Mouse (Mus musculus): ENCODE data around the gene Nosip. TPM values are rescaled to one million over a fixed set of nuclear protein-coding genes. Genes with fewer than 3 reads are reported as not detected.
"Not testable (repeated sequence)": the region's sequence is repeated elsewhere in the genome, so short reads cannot be mapped to it uniquely, and the experiment has no call there.

Gene Nosip
- polyA plus RNA-seq, 1 experiment from 2014 or later, result 38.7 TPM

GRCm38 (mm10) chr7:45107052-45107645 lies 44.9 kb downstream of the Nosip start:
- WGBS (ENCODE audit: insufficient replicate concordance), result 20% methylated on average over 5 of the region's 5 CpGs
- no peaks in the 10 kb centered on the region for H3K36me3 ChIP-seq
- H3K27ac ChIP-seq, result no peak overlapping the region
- H3K9me3 ChIP-seq (replicated peaks), result no peaks in the 10 kb centered on the region
- no peak overlapping the region for H3K4me3 ChIP-seq
- no peak for ATAC-seq
- H3K4me2 ChIP-seq, result no peak overlapping the region
- H3K4me1 ChIP-seq, result peaks cover 31% of the 10 kb centered on the region
- no peaks in the 10 kb centered on the region for H3K27me3 ChIP-seq (replicated peaks)
- no peak overlapping the region for H3K9ac ChIP-seq

GRCm38 (mm10) chr7:45110089-45110488 lies 47.9 kb downstream of the Nosip start:
- H3K4me3 ChIP-seq; H3K27ac ChIP-seq; H3K9me3 ChIP-seq (replicated peaks); H3K4me2 ChIP-seq; ATAC-seq; H3K27me3 ChIP-seq (replicated peaks); H3K36me3 ChIP-seq; H3K9ac ChIP-seq: not testable (repeated sequence)
- peaks cover 35% of the 10 kb centered on the region for H3K4me1 ChIP-seq
- WGBS (ENCODE audit: insufficient replicate concordance), result 76% methylated on average over 4 of the region's 4 CpGs

GRCm38 (mm10) chr7:45111940-45112339 lies 49.7 kb downstream of the Nosip start:
- Histone ChIP-seq H3K9ac (no peak overlapping the region), H3K4me1 (peaks cover 37% of the 10 kb centered on the region), H3K9me3 (replicated peaks) (no peaks in the 10 kb centered on the region), H3K4me2 (no peak overlapping the region), H3K4me3 (no peak overlapping the region), H3K27ac (no peak overlapping the region), H3K36me3 (no peaks in the 10 kb centered on the region), H3K27me3 (replicated peaks) (no peaks in the 10 kb centered on the region)
- WGBS (ENCODE audit: insufficient replicate concordance), result 49% methylated on average over 2 of the region's 2 CpGs
- no peak for ATAC-seq

- Histone ChIP-seq H3K9ac (no peak overlapping the region), H3K36me3 (no peaks in the 10 kb centered on the region), H3K4me1 (peaks cover 39% of the 10 kb centered on the region), H3K27me3 (replicated peaks) (no peaks in the 10 kb centered on the region), H3K9me3 (replicated peaks) (no peaks in the 10 kb centered on the region), H3K27ac (no peak overlapping the region), H3K4me3 (no peak overlapping the region), H3K4me2 (no peak overlapping the region)
- peak; percentile 28; the same call in 1 of the 2 replicates for ATAC-seq
- 26% methylated on average over 3 of the region's 3 CpGs for WGBS (ENCODE audit: insufficient replicate concordance)
These were observed 50.3 kb downstream of the Nosip start for GRCm38 (mm10) chr7:45112529-45112928.

GRCm38 (mm10) chr7:45113476-45113875 lies 51.2 kb downstream of the Nosip start:
- 0 out of 2 replicates have a peak, but pooled peaks cover 6% of the 10 kb centered on the region for H3K36me3 ChIP-seq
- 18% methylated on average over 2 of the region's 2 CpGs for WGBS (ENCODE audit: insufficient replicate concordance)
- H3K27ac ChIP-seq, result no peak overlapping the region
- H3K27me3 ChIP-seq (replicated peaks), result no peaks in the 10 kb centered on the region
- peak overlapping the region; percentile 7; the same call in 1 of the 2 replicates for H3K4me2 ChIP-seq
- H3K4me3 ChIP-seq, result no peak overlapping the region
- 0 out of 2 replicates have a peak overlapping the region, but pooled peaks have one; percentile 35 for H3K9ac ChIP-seq
- peaks cover 48% of the 10 kb centered on the region for H3K4me1 ChIP-seq
- ATAC-seq, result peak; percentile 65; the same call in 1 of the 2 replicates
- H3K9me3 ChIP-seq (replicated peaks), result no peaks in the 10 kb centered on the region

GRCm38 (mm10) chr7:45117566-45117965 lies 55.3 kb downstream of the Nosip start:
- Histone ChIP-seq H3K4me2 (no peak overlapping the region), H3K4me1 (peaks cover 73% of the 10 kb centered on the region), H3K27ac (peak overlapping the region; percentile 12; the same call in 1 of the 2 replicates), H3K27me3 (replicated peaks) (no peaks in the 10 kb centered on the region), H3K9ac (peak overlapping the region; percentile 15; the same call in 1 of the 2 replicates), H3K4me3 (no peak overlapping the region), H3K36me3 (peaks cover 44% of the 10 kb centered on the region), H3K9me3 (replicated peaks) (no peaks in the 10 kb centered on the region)
- no peak for ATAC-seq
- 62% methylated on average over 8 of the region's 8 CpGs for WGBS (ENCODE audit: insufficient replicate concordance)

- Histone ChIP-seq H3K4me2 (no peak overlapping the region), H3K27me3 (replicated peaks) (no peaks in the 10 kb centered on the region), H3K36me3 (peaks cover 51% of the 10 kb centered on the region), H3K4me3 (no peak overlapping the region), H3K9ac (no peak overlapping the region), H3K27ac (peak overlapping the region; percentile 12; the same call in 1 of the 2 replicates), H3K9me3 (replicated peaks) (no peaks in the 10 kb centered on the region), H3K4me1 (peaks cover 73% of the 10 kb centered on the region)
- ATAC-seq, result no peak
- 58% methylated on average over 6 of the region's 6 CpGs for WGBS (ENCODE audit: insufficient replicate concordance)
These were observed 56.1 kb downstream of the Nosip start for GRCm38 (mm10) chr7:45118336-45118735.

- H3K36me3 ChIP-seq, result peaks cover 54% of the 10 kb centered on the region
- H3K9me3 ChIP-seq (replicated peaks), result no peaks in the 10 kb centered on the region
- H3K4me1 ChIP-seq, result peaks cover 75% of the 10 kb centered on the region
- peak overlapping the region; percentile 57 for H3K27ac ChIP-seq
- H3K4me2 ChIP-seq, result no peak overlapping the region
- WGBS (ENCODE audit: insufficient replicate concordance), result 55% methylated on average over 5 of the region's 5 CpGs
- no peaks in the 10 kb centered on the region for H3K27me3 ChIP-seq (replicated peaks)
- H3K4me3 ChIP-seq, result no peak overlapping the region
- no peak for ATAC-seq
- H3K9ac ChIP-seq, result 0 out of 2 replicates have a peak overlapping the region, but pooled peaks have one; percentile 2
These were observed 57.8 kb downstream of the Nosip start for GRCm38 (mm10) chr7:45119780-45120709.

GRCm38 (mm10) chr7:45121404-45121803 lies 59.2 kb downstream of the Nosip start:
- Histone ChIP-seq H3K27ac (peak overlapping the region; percentile 52), H3K36me3 (peaks cover 68% of the 10 kb centered on the region), H3K9ac (peak overlapping the region; percentile 49), H3K4me3 (peak overlapping the region; percentile 97; the same call in 1 of the 2 replicates), H3K4me2 (peak overlapping the region; percentile 90), H3K27me3 (replicated peaks) (no peaks in the 10 kb centered on the region), H3K9me3 (replicated peaks) (no peaks in the 10 kb centered on the region), H3K4me1 (peaks cover 82% of the 10 kb centered on the region)
- WGBS (ENCODE audit: insufficient replicate concordance), result 43% methylated on average over 8 of the region's 8 CpGs
- no peak for ATAC-seq

- Histone ChIP-seq H3K27me3 (replicated peaks) (no peaks in the 10 kb centered on the region), H3K4me1 (peaks cover 88% of the 10 kb centered on the region), H3K9ac (peak overlapping the region; percentile 49), H3K4me3 (peak overlapping the region; percentile 97; the same call in 1 of the 2 replicates), H3K4me2 (peak overlapping the region; percentile 90), H3K9me3 (replicated peaks) (no peaks in the 10 kb centered on the region), H3K27ac (peak overlapping the region; percentile 52), H3K36me3 (peaks cover 73% of the 10 kb centered on the region)
- ATAC-seq, result no peak
These were observed 59.7 kb downstream of the Nosip start for GRCm38 (mm10) chr7:45121966-45122365.

GRCm38 (mm10) chr7:45122561-45123185 lies 60.4 kb downstream of the Nosip start:
- no peaks in the 10 kb centered on the region for H3K27me3 ChIP-seq (replicated peaks)
- H3K36me3 ChIP-seq, result peaks cover 80% of the 10 kb centered on the region
- 58% methylated on average over 15 of the region's 15 CpGs for WGBS (ENCODE audit: insufficient replicate concordance)
- peak overlapping the region; percentile 97 for H3K4me3 ChIP-seq
- ATAC-seq, result no peak
- H3K9ac ChIP-seq, result peak overlapping the region; percentile 96
- H3K4me2 ChIP-seq, result peak overlapping the region; percentile 90
- peaks cover 91% of the 10 kb centered on the region for H3K4me1 ChIP-seq
- no peaks in the 10 kb centered on the region for H3K9me3 ChIP-seq (replicated peaks)
- peak overlapping the region; percentile 95 for H3K27ac ChIP-seq

Data from liver, embryonic 12.5 days (tissue).